Mouse (Mus musculus): ENCODE measurements around the gene Hsd17b14.

- no peak for TF ChIP-seq CTCF (IDR thresholded peaks at IDR 0.05; ENCODE audit: borderline replicate concordance, insufficient read depth, low read length)
- no peak for TF ChIP-seq POLR2A (IDR thresholded peaks at IDR 0.05; ENCODE audit: low read depth, low read length)
Observed at GRCm38 (mm10) chr7:45567112-45567779, 12.6 kb downstream of the Hsd17b14 start.
